Mouse (Mus musculus) midbrain, embryonic 12.5 days (tissue): Measurements from ENCODE around the gene Adam8. TPM values are rescaled to one million over a fixed set of nuclear protein-coding genes. Genes with fewer than 3 reads are reported as not detected.

Experiments
- ATAC-seq: fragments of 200-750 bp; cut with Nextera tagmentation; 2 replicates; pipeline ENCODE4 v1.8.0; 2017; ENCODE audit warnings: low read depth, moderate TSS enrichment, moderate library complexity; ENCODE audit not compliant: low FRiP score
- H3K27ac ChIP-seq: fragments of 300-500 bp; sonication (generic); replicated peaks from 2 replicates; pipeline ENCODE4 v1.5.1; 2016; ENCODE audit warnings: mild to moderate bottlenecking
- H3K27me3 ChIP-seq: fragments of 300-500 bp; sonication (generic); 2 replicates; pipeline ENCODE4 v1.6.1; 2016; ENCODE audit warnings: mild to moderate bottlenecking
- H3K36me3 ChIP-seq: fragments of 300-500 bp; sonication (generic); 2 replicates; pipeline ENCODE4 v1.6.1; 2016
- H3K4me1 ChIP-seq: fragments of 300-500 bp; sonication (generic); 2 replicates; pipeline ENCODE4 v1.6.1; 2016
- H3K4me2 ChIP-seq: fragments of 300-500 bp; sonication (generic); replicated peaks from 2 replicates; pipeline ENCODE4 v1.6.1; 2016; ENCODE audit warnings: mild to moderate bottlenecking, moderate library complexity
- H3K4me3 ChIP-seq: fragments of 300-500 bp; sonication (generic); 2 replicates; pipeline ENCODE4 v1.5.1; 2016; ENCODE audit warnings: mild to moderate bottlenecking
- H3K9ac ChIP-seq: fragments of 300-500 bp; sonication (generic); replicated peaks from 2 replicates; pipeline ENCODE4 v1.6.1; 2016; ENCODE audit warnings: mild to moderate bottlenecking, moderate library complexity
- H3K9me3 ChIP-seq: fragments of 300-500 bp; sonication (generic); 2 replicates; pipeline ENCODE4 v1.6.1; 2016; ENCODE audit warnings: mild to moderate bottlenecking
- WGBS: fragments of 180-500 bp; shearing (Covaris S2); methylation state at CpG from one replicate; pipeline ENCODE4 v1.1.7; 2016; 5-methylcytosine and 5-hydroxymethylcytosine counted together
- polyA plus RNA-seq: library from polyadenylated mRNA; unstranded; fragments of >200 nt; fragmentation: Nextera tagmentation; extraction: Ambion mirVana; gene quantifications from 2 replicates; pipeline ENCODE4 v1.2.1, GENCODE M21; 2016

Adam8 gene
- polyA plus RNA-seq, 1 experiment from 2014 or later, result 3.9 TPM

GRCm38 (mm10) chr7:139957437-139957836 is 34.9 kb downstream of the Adam8 start:
- Histone ChIP-seq H3K4me3 (no peak overlapping the region), H3K4me1 (no peaks in the 10 kb centered on the region), H3K36me3 (no peaks in the 10 kb centered on the region), H3K9ac (no peak overlapping the region), H3K27ac (no peak overlapping the region), H3K9me3 (no peaks in the 10 kb centered on the region), H3K4me2 (no peak overlapping the region), H3K27me3 (peaks cover 62% of the 10 kb centered on the region)
- 62% methylated on average over 11 of the region's 11 CpGs for WGBS
- no peak for ATAC-seq

DNA sequence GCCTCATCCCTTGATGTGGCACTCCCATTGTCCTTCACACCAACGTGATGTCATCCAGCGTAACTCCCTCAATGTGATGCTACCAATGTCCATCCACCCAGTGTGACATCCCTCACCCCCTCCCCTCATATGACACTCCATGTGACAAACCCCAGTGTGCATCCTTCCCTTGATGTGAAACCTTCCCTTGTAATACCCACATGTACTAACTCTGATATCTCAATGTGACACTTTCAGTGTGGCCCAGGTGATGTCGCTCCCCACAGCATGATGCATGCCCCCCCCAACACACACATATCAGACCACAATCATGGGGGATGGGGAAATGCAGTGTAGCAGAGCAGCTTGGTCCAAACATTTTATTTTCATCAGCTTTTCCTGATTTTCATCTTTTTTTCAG is 35.7 kb downstream of the Adam8 start:
- 83% methylated on average over 3 of the region's 3 CpGs for WGBS
- no peak overlapping the region for H3K27ac ChIP-seq

GRCm38 (mm10) chr7:139955505-139955904 is 36.9 kb downstream of the Adam8 start:
- Histone ChIP-seq H3K27ac (no peak overlapping the region), H3K9ac (no peak overlapping the region), H3K4me2 (no peak overlapping the region), H3K27me3 (peaks cover 65% of the 10 kb centered on the region), H3K36me3 (no peaks in the 10 kb centered on the region), H3K9me3 (no peaks in the 10 kb centered on the region), H3K4me1 (peaks cover 11% of the 10 kb centered on the region; the same call in 1 of the 2 replicates), H3K4me3 (no peak overlapping the region)
- ATAC-seq, result no peak
- 79% methylated on average over 4 of the region's 4 CpGs for WGBS

More for the DNA sequence above, 35.7 kb downstream of the Adam8 start:
- H3K27me3 ChIP-seq, result peaks cover 62% of the 10 kb centered on the region
- 0 out of 2 replicates have a peak, but pooled peaks cover 4% of the 10 kb centered on the region for H3K4me1 ChIP-seq
- no peaks in the 10 kb centered on the region for H3K36me3 ChIP-seq
- H3K9ac ChIP-seq, result no peak overlapping the region
- no peak for ATAC-seq
- no peak overlapping the region for H3K4me2 ChIP-seq
- no peak overlapping the region for H3K4me3 ChIP-seq
- H3K9me3 ChIP-seq, result no peaks in the 10 kb centered on the region

GRCm38 (mm10) chr7:139951991-139952633 is 40.2 kb downstream of the Adam8 start:
- no peak overlapping the region for H3K27ac ChIP-seq
- H3K9ac ChIP-seq, result no peak overlapping the region
- no peak overlapping the region for H3K4me3 ChIP-seq
- no peaks in the 10 kb centered on the region for H3K36me3 ChIP-seq
- no peak for ATAC-seq
- no peaks in the 10 kb centered on the region for H3K9me3 ChIP-seq
- peaks cover 20% of the 10 kb centered on the region for H3K4me1 ChIP-seq
- H3K4me2 ChIP-seq, result no peak overlapping the region
- H3K27me3 ChIP-seq, result peaks cover 75% of the 10 kb centered on the region
- WGBS, result 37% methylated on average over 6 of the region's 6 CpGs

GRCm38 (mm10) chr7:139951079-139951478 is 41.3 kb downstream of the Adam8 start:
- H3K9ac ChIP-seq, result no peak overlapping the region
- H3K4me3 ChIP-seq, result peak overlapping the region; percentile 38
- peaks cover 20% of the 10 kb centered on the region for H3K4me1 ChIP-seq
- ATAC-seq, result no peak
- H3K27me3 ChIP-seq, result peaks cover 76% of the 10 kb centered on the region
- H3K4me2 ChIP-seq, result peak overlapping the region; percentile 67
- no peaks in the 10 kb centered on the region for H3K9me3 ChIP-seq
- 6% methylated on average over 16 of the region's 16 CpGs for WGBS
- no peaks in the 10 kb centered on the region for H3K36me3 ChIP-seq
- no peak overlapping the region for H3K27ac ChIP-seq

- peak; percentile 67 for ATAC-seq
- Histone ChIP-seq H3K9ac (no peak overlapping the region; the same call in 1 of the 2 replicates), H3K4me1 (peaks cover 20% of the 10 kb centered on the region), H3K9me3 (no peaks in the 10 kb centered on the region), H3K4me2 (peak overlapping the region; percentile 67), H3K36me3 (no peaks in the 10 kb centered on the region), H3K4me3 (peak overlapping the region; percentile 38), H3K27me3 (peaks cover 77% of the 10 kb centered on the region), H3K27ac (no peak overlapping the region)
- under 1% methylated on average over 33 of the region's 33 CpGs for WGBS
Observed at GRCm38 (mm10) chr7:139950283-139950971, 41.9 kb downstream of the Adam8 start.

DNA sequence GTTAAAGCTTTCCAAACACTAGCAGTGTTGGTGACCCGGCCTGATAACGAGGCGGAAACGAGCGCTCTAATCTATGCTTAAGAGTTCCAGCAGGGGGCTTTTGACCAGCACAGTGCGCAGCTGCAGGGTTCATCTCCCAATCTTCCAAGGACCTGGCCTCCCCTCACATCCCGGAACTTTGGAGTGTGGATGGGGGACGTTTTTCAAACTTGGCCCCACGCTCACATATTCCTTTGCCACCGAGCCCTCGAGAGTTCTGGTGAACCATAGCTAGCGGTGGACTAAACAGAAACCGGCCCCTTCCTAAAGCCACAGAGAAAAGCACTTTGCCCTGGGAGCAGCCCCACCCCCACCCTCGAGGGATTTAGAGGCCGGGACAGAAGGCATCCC is 42.5 kb downstream of the Adam8 start:
- H3K9me3 ChIP-seq, result no peaks in the 10 kb centered on the region
- H3K4me3 ChIP-seq, result peak overlapping the region; percentile 38
- peaks cover 83% of the 10 kb centered on the region for H3K27me3 ChIP-seq
- peaks cover 20% of the 10 kb centered on the region for H3K4me1 ChIP-seq
- peak; percentile 69 for ATAC-seq
- no peak overlapping the region; the same call in 1 of the 2 replicates for H3K9ac ChIP-seq
- H3K27ac ChIP-seq, result no peak overlapping the region
- peak overlapping the region; percentile 67 for H3K4me2 ChIP-seq
- H3K36me3 ChIP-seq, result no peaks in the 10 kb centered on the region
- under 1% methylated on average over 15 of the region's 15 CpGs for WGBS

- 21% methylated on average over 5 of the region's 5 CpGs for WGBS
- Histone ChIP-seq H3K36me3 (no peaks in the 10 kb centered on the region), H3K9ac (no peak overlapping the region), H3K4me2 (no peak overlapping the region), H3K9me3 (no peaks in the 10 kb centered on the region), H3K4me3 (no peak overlapping the region), H3K4me1 (peaks cover 29% of the 10 kb centered on the region), H3K27ac (no peak overlapping the region), H3K27me3 (peaks cover 99% of the 10 kb centered on the region)
- ATAC-seq, result no peak
Observed at GRCm38 (mm10) chr7:139946032-139946431, 46.3 kb downstream of the Adam8 start.

GRCm38 (mm10) chr7:139945516-139945915 is 46.8 kb downstream of the Adam8 start:
- no peak overlapping the region for H3K9ac ChIP-seq
- H3K27ac ChIP-seq, result no peak overlapping the region
- peaks cover 24% of the 10 kb centered on the region for H3K4me1 ChIP-seq
- no peaks in the 10 kb centered on the region for H3K9me3 ChIP-seq
- no peak overlapping the region for H3K4me2 ChIP-seq
- 10% methylated on average over 5 of the region's 5 CpGs for WGBS
- no peak overlapping the region for H3K4me3 ChIP-seq
- peaks cover 99% of the 10 kb centered on the region for H3K27me3 ChIP-seq
- ATAC-seq, result no peak
- no peaks in the 10 kb centered on the region for H3K36me3 ChIP-seq

GRCm38 (mm10) chr7:139944291-139945240 is 47.8 kb downstream of the Adam8 start:
- no peak for ATAC-seq

GRCm38 (mm10) chr7:139943674-139944281 is 48.6 kb downstream of the Adam8 start, which contains the start of gene Utf1:
Utf1 (plus strand) TSS chr7:139943789.
- H3K4me3 ChIP-seq, result peak within 1 kb of the TSS; percentile 35
- WGBS, result under 1% methylated on average over 58 of the region's 59 CpGs
- no peaks in the 10 kb centered on the region for H3K36me3 ChIP-seq
- peak; percentile 52; the same call in 1 of the 2 replicates for ATAC-seq
- H3K9ac ChIP-seq, result peak within 1 kb of the TSS; percentile 43; the same call in 1 of the 2 replicates
- H3K27me3 ChIP-seq, result peaks cover 94% of the 10 kb centered on the region
- 0 out of 2 replicates have a peak, but pooled peaks cover 14% of the 10 kb centered on the region for H3K4me1 ChIP-seq
- H3K27ac ChIP-seq, result no peak within 1 kb of the TSS
- H3K9me3 ChIP-seq, result no peaks in the 10 kb centered on the region
- peak within 1 kb of the TSS; percentile 48 for H3K4me2 ChIP-seq

More at GRCm38 (mm10) chr7:139944291-139945240, 47.8 kb downstream of the Adam8 start:
- WGBS, result 3% methylated on average over 68 of the region's 68 CpGs
- peaks cover 14% of the 10 kb centered on the region; the same call in 1 of the 2 replicates for H3K4me1 ChIP-seq
- H3K9ac ChIP-seq, result no peak overlapping the region
- peak overlapping the region; percentile 48 for H3K4me2 ChIP-seq
- H3K27ac ChIP-seq, result no peak overlapping the region
- H3K27me3 ChIP-seq, result peaks cover 97% of the 10 kb centered on the region
- H3K4me3 ChIP-seq, result peak overlapping the region; percentile 35
- H3K9me3 ChIP-seq, result no peaks in the 10 kb centered on the region
- H3K36me3 ChIP-seq, result no peaks in the 10 kb centered on the region
